Mouse (Mus musculus) kidney, postnatal 4 days (tissue): ENCODE results near the gene Ypel3.
"Not testable (repeated sequence)": the region's sequence is repeated elsewhere in the genome, so short reads cannot be mapped to it uniquely, and the experiment has no call there.

Experiments
- DNase-seq, 2 experiments: peaks; one replicate each; pipeline ENCODE4 v3.0.0; 2021; ENCODE audit warnings: mixed read lengths in 2 of 2

Ypel3 gene

DNA sequence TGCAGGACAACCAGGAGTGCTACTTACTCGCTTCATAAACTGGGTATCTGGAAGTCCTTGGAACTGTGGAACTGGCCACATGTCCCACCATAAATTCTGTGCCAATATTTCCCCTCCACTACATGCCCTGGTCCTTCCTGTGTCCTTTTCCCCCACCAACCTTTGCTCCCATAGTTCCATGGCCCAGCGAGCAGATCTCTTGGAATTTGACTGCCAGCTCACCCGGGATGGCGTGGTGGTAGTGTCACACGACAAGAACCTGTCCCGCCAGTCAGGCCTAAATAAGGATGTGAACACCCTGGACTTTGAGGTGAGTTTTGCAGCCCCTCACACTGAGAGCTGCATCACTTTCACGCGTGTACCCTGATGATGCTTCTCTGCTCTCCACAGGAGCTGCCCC, 9.8 kb upstream of the Ypel3 start:
- no peak for DNase-seq

DNA sequence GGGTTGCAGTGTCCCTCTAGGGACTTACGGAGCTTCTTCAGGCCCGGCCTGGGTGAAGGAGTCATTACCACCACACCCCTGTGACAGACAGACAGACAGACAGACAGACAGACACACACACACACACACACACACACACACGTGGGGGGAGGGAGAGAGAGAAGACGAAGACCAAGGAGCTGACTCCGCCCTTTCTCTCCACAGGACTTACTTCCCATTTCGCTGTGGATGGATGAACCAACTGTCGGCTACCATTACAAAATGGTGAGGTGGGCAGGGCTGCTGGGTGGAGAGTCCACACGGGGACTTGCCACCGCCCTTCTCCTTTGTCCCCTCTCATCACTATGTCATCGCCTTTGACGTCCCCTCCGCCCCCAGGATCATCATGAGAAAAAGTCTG, 6.0 kb upstream of the Ypel3 start:
- no peak for DNase-seq

- DNase-seq, result no peak
Measured at GRCm38 (mm10) chr7:126773351-126773750, 3.4 kb upstream of the Ypel3 start.

DNA sequence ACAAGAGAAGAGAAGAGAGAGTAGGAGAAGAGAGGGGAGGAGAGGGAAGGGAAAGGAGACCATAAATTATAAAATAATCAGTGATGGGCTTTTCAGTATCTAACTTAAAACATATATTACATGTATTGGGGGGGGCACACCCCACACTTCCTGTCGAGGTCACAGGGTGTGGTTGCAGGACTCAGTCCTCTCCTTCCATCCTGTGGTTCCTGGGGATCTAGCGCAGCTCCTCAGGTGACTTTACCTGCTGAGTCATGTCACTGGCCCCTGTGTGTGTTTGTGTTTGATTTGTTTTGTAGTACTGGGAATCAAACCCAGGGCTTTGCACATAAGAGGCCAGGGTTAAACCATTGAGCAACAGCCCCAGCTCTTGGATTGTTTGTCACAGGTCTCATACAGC, 2.3 kb upstream of the Ypel3 start:
- no peak for DNase-seq

DNA sequence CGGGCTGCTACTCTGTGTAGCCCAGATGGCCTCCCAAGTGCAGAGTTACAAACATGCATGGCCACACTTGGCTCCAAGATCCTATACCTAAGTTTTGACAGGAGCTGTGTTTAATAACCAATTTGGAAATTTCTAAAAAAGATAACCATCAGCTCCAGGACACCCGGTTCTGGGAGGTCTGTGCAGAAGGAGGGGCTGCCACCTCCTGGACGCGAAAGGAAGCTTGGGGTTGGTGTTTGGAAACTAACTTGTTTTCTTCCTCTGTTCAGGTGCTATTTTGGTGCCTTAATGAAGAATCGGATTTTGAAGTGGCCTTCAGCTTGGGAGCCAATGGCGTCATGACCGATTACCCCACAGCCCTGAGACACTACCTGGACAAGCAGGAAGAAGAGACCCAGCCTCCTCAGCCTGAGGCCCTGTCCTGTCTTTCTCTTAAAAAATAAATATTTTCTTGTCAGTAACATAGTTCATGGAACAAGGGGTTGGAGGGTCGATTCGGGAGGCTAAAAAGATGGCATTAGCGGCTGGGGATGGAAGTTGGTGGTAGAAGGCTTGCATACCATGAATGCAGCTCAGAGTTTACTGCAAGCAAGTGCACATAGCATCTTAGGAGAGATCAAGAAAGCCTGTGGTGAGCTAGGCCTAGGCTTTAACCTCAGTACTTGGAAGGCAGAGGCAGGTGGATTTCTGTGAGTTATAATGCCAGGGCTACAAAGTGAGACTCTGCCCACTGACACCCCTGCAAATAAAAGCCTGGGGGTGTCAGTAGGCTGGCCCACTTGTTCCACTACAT, 1.4 kb upstream of the Ypel3 start:
- DNase-seq, result peak in 1 of 2 experiments; percentile 42

DNA sequence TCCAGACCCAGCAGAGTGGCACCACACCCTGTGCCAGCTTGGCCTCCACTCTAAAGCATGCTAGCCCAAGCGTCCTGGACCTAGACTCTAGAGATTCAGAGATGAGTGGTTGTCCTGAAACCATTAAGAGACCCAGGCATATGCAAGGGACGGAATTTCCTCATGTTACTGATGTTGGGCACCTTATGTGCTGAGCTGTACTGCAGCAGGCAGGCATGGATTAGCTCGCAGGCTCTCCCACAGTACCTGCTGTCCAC, 849 bp upstream of the Ypel3 start:
- DNase-seq, result peak in 1 of 2 experiments; percentile 28

- DNase-seq, result peak in 1 of 2 experiments; percentile 54
Measured at GRCm38 (mm10) chr7:126777476-126777875, 721 bp downstream of the Ypel3 start.

DNA sequence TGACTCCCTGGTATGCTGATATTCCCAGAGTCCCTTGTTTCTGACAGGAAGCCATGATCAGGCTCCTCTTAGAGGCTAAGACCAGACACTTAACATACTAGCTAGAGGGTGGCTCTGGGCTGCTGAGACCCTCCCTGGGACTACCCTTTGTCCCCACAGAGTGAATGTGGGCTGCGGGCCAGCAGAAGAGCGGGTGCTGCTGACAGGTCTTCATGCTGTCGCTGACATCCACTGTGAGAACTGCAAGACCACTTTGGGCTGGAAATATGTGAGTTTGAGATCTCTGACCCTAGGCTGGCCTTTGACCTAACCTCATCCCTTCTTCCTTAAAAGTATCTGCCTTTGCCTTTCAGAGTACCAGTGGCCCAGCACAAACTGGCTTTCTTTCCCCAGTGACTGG, 1.4 kb downstream of the Ypel3 start:
- DNase-seq, result no peak

DNA sequence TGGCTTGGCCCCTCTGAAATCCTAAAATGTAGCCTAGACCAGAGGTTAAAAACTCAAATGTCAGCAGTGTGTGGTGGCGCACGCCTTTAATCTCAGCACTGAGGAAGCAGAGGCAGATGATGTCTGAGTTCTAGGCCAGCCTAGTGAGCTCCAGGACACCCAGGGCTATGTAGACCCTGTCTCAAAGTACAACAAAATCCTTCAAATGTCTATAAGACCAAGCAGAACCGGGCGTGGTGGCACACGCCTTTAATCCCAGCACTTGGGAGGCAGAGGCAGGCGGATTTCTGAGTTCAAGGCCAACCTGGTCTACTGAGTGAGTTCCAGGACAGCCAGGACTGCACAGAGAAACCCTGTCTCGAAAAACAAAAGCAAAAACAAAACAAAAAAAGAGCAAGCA, 2.3 kb downstream of the Ypel3 start:
- not testable (repeated sequence) for DNase-seq

- DNase-seq, result peak; percentile 94
Measured at GRCm38 (mm10) chr7:126779983-126780970, 3.5 kb downstream of the Ypel3 start.

- peak; percentile 54 to 66 for DNase-seq
Measured at GRCm38 (mm10) chr7:126780971-126781635, 4.3 kb downstream of the Ypel3 start, which contains the start of gene Tbx6. Gene Tbx6, plus strand, starts transcription at chr7:126781483.

GRCm38 (mm10) chr7:126781661-126782370, 5.1 kb downstream of the Ypel3 start:
- DNase-seq, result no peak

DNA sequence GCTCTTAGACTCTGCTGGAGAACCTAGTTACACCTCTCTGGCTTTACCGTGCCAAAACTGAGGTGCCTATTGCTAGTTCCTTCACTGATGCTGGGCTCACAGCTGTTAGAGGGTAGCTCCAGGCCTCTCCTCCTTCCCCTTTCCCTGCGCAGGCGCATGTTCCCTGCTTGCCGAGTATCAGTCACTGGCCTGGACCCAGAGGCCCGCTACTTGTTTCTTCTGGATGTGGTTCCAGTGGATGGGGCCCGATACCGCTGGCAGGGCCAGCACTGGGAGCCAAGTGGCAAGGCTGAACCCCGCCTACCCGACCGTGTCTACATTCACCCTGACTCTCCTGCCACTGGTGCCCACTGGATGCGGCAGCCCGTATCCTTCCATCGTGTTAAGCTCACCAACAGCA, 5.9 kb downstream of the Ypel3 start:
- DNase-seq, result no peak

DNA sequence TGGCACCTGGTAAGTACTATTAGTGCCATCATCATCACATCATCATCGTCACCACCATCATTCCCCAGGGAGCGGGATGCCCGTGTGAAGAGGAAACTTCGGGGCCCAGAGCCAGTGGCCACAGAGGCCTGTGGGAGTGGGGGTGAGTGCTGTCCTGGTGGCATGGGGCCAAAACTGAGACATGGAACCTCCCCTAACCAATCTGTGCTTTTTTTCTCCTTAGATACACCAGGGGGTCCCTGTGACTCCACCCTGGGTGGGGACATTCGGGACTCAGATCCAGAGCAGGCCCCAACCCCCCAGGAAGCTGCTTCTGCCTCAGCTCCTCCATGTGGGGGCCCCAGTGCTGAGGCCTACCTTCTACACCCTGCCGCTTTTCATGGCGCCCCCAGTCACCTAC, 7.7 kb downstream of the Ypel3 start:
- no peak for DNase-seq

- DNase-seq, result no peak
Measured at GRCm38 (mm10) chr7:126785056-126785455, 8.3 kb downstream of the Ypel3 start.

- no peak for DNase-seq
Measured at GRCm38 (mm10) chr7:126786142-126786541, 9.4 kb downstream of the Ypel3 start.

DNA sequence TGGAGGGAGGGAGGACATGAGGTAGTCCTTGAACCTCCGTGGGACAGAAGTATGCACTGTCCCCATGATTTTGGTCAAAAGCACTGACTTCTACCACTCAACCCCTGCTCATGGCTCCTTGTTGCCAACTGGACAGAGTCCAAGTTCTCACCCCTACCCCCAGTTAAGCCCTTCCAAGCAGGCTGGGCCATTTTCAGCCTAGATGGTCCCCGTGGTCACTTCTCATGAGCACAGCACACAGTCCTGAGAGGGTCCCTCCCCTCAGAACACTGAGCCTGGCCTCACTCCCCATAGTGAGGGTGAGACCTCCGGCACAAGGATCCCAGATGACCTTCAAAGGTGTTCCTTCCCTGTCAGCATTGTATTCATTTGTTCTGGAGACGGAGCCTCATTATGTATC, 12.4 kb downstream of the Ypel3 start:
- no peak for DNase-seq

GRCm38 (mm10) chr7:126791851-126792720, 15.3 kb downstream of the Ypel3 start, which contains the start of gene Ppp4c:
Gene Ppp4c, minus strand, starts transcription at chr7:126792496.
- DNase-seq, result peak; percentile 98 to 99

- no peak for DNase-seq
Measured at GRCm38 (mm10) chr7:126792721-126793443, 16.1 kb downstream of the Ypel3 start.

GRCm38 (mm10) chr7:126793456-126794270, 16.9 kb downstream of the Ypel3 start:
- DNase-seq, result no peak
